Mouse (Mus musculus): Measurements from ENCODE around the gene Ticrr.

Gene Ticrr

DNA sequence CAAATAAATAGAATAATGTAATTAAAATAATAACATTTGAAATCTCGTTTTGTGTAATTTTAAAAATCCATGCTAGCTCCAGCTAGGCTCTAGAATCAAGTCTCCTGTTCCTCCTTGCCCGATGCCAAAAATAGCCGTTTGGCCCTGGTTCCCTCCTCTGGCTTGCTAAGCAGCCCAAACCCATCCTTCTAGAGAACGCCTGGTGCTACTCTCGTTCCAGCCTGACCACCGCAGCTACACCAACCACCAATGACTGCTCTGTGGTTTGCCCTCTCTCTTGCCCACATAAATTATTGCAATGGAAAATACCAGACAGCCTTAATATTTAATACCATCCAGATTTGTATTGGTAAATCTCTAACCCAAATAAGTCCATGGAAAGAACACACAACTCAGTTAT lies 87.7 kb downstream of the Ticrr start:
- no peak for DNase-seq (ENCODE audit: low spot score)

Measured in yolk sac, embryonic 10.5 days (tissue).